Mouse (Mus musculus) stomach, postnatal 0 days (tissue): ENCODE data around the gene Adgre1.

ENCODE experiments used
- CTCF ChIP-seq: IDR thresholded peaks from 2 replicates; pipeline ENCODE4 v1.5.1; 2016; ENCODE audit warnings: antibody characterized with exemption, low read depth, mild to moderate bottlenecking, moderate library complexity
- EP300 ChIP-seq: optimal IDR thresholded peaks from 2 replicates; pipeline ENCODE3; 2016; ENCODE audit warnings: antibody characterized with exemption

- TF ChIP-seq CTCF (no peak), EP300 (no peak)
Measured at GRCm38 (mm10) chr17:57350212-57350611, 8.3 kb upstream of the Adgre1 start.
